Mouse (Mus musculus): ENCODE measurements at regions not wholly inside any gene's neighbourhood (a gene's known extent, or its start where the extent isn't known, plus 50 kb on each side); places are given as distances from the start of the nearest gene placed in this dataset.

DNA sequence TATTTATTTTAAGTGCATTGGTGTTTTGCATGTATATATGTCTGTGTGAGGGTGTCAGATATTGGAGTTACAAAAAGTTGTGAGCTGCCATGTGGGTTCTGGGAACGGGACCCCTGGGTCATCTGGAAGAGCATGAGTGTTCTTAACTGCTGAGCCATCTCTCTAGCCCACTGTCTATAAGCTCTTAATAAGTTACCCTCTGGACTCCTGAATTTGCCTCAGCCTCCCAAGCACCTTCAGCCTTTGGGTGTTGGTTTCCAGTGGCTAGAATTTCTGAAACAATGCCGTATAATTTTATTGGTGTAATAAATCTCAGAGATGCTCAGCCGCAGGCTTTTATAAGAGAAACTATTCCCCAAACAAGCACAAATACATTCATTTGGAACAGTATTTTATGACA, 75.0 kb downstream of the Nat3 start:
- in situ Hi-C loops (cut with MboI; ENCODE audit: low pct_unique_long_range_greater_than_20kb): no loop called here
- POLR2A ChIA-PET: no interaction called here
- DNase-seq (ENCODE audit: low read depth, low spot score) (no peak), ATAC-seq (no peak)
- TF ChIP-seq CTCF (IDR thresholded peaks at IDR 0.05): no peak
- H3K27me3 ChIP-seq: no peaks in the 10 kb centered on the region
- CTCF ChIA-PET: no interaction called here

GRCm38 (mm10) chr8:67622213-67622612, 98.6 kb downstream of the Nat3 start:
- no peak for DNase-seq (ENCODE audit: low read depth, low spot score)
- no peak for TF ChIP-seq CTCF (IDR thresholded peaks at IDR 0.05)
- in situ Hi-C loops (cut with MboI; ENCODE audit: low pct_unique_long_range_greater_than_20kb): no loop called here
- no peaks in the 10 kb centered on the region for H3K27me3 ChIP-seq
- ChIA-PET CTCF (no interaction called here), POLR2A (no interaction called here)
- no peak for ATAC-seq

GRCm38 (mm10) chr8:67631691-67632090, 108.0 kb downstream of the Nat3 start:
- ChIA-PET CTCF (interaction anchor here (1.3 to 1.6 kb wide), 2 partner anchors 11 to 16 kb away, joined by 3 to 4 read pairs; no protein-coding TSS in a partner anchor), POLR2A (no interaction called here)
- no peak for TF ChIP-seq CTCF (IDR thresholded peaks at IDR 0.05)
- no peaks in the 10 kb centered on the region for H3K27me3 ChIP-seq
- peak; percentile 79 for DNase-seq (ENCODE audit: low read depth, low spot score)
- ATAC-seq: peak; percentile 99
- in situ Hi-C loops (cut with MboI; ENCODE audit: low pct_unique_long_range_greater_than_20kb): loop anchor here (25.0 kb wide), 1 partner anchor 769 kb away; the partner anchor contains the start of gene Naf1

- TF ChIP-seq CTCF (IDR thresholded peaks at IDR 0.05): no peak
- ATAC-seq (peak; percentile 41), DNase-seq (ENCODE audit: low read depth, low spot score) (no peak)
- no peaks in the 10 kb centered on the region for H3K27me3 ChIP-seq
- in situ Hi-C loops (cut with MboI; ENCODE audit: low pct_unique_long_range_greater_than_20kb): loop anchor here (25.0 kb wide), 1 partner anchor 770 kb away; the partner anchor contains the start of gene Naf1
- CTCF ChIA-PET: interaction anchor here (1.3 to 1.6 kb wide), 2 partner anchors 11 to 15 kb away, joined by 3 to 4 read pairs; no protein-coding TSS in a partner anchor
- POLR2A ChIA-PET: interaction anchor here (0.6 kb wide), 1 partner anchor 429 kb away, joined by 3 read pairs; no protein-coding TSS in a partner anchor
Measured at GRCm38 (mm10) chr8:67632290-67632689, 108.6 kb downstream of the Nat3 start.

Data from Patski (cell line).